Mouse (Mus musculus): ENCODE results near the gene Sec24a. TPM values are rescaled to one million over a fixed set of nuclear protein-coding genes. Genes with fewer than 3 reads are reported as not detected.
"Not testable (repeated sequence)": the region's sequence is repeated elsewhere in the genome, so short reads cannot be mapped to it uniquely, and the experiment has no call there.

Sec24a gene
- polyA plus RNA-seq, 1 experiment from 2014 or later, result 22.8 TPM

- Histone ChIP-seq H3K9me3 (ENCODE audit: control insufficient read depth, low read length) (no peaks in the 10 kb centered on the region), H3K27ac (ENCODE audit: low read depth, low read length) (no peak overlapping the region), H3K36me3 (ENCODE audit: control insufficient read depth, insufficient read depth, low read length) (peaks cover 20% of the 10 kb centered on the region), H3K4me1 (ENCODE audit: control insufficient read depth, insufficient read depth, low read length) (no peaks in the 10 kb centered on the region), H3K4me2 (ENCODE audit: low read depth, low read length) (no peak overlapping the region), H3K4me3 (ENCODE audit: low read depth, low read length) (no peak overlapping the region), H3K9ac (replicated peaks; ENCODE audit: low read depth, low read length) (no peak overlapping the region), H3K27me3 (ENCODE audit: control insufficient read depth, insufficient read depth, low read length) (no peaks in the 10 kb centered on the region)
- ATAC-seq (ENCODE audit: low read depth), result no peak
- WGBS, result 93% methylated on average over 7 of the region's 7 CpGs
Measured at GRCm38 (mm10) chr11:51790662-51791061, 27.2 kb upstream of the Sec24a start.

GRCm38 (mm10) chr11:51789735-51790134 is 26.3 kb upstream of the Sec24a start:
- H3K4me3 ChIP-seq (ENCODE audit: low read depth, low read length); H3K9ac ChIP-seq (replicated peaks; ENCODE audit: low read depth, low read length); H3K4me1 ChIP-seq (ENCODE audit: control insufficient read depth, insufficient read depth, low read length); H3K27me3 ChIP-seq (ENCODE audit: control insufficient read depth, insufficient read depth, low read length); H3K4me2 ChIP-seq (ENCODE audit: low read depth, low read length); ATAC-seq (ENCODE audit: low read depth); H3K9me3 ChIP-seq (ENCODE audit: control insufficient read depth, low read length); H3K27ac ChIP-seq (ENCODE audit: low read depth, low read length): not testable (repeated sequence)
- WGBS, result 84% methylated on average over 4 of the region's 4 CpGs
- peaks cover 20% of the 10 kb centered on the region for H3K36me3 ChIP-seq (ENCODE audit: control insufficient read depth, insufficient read depth, low read length)

GRCm38 (mm10) chr11:51785926-51786325 is 22.5 kb upstream of the Sec24a start:
- WGBS, result 93% methylated on average over 6 of the region's 6 CpGs
- H3K27me3 ChIP-seq (ENCODE audit: control insufficient read depth, insufficient read depth, low read length), result no peaks in the 10 kb centered on the region
- no peak overlapping the region for H3K9ac ChIP-seq (replicated peaks; ENCODE audit: low read depth, low read length)
- H3K36me3 ChIP-seq (ENCODE audit: control insufficient read depth, insufficient read depth, low read length), result peaks cover 31% of the 10 kb centered on the region
- H3K4me1 ChIP-seq (ENCODE audit: control insufficient read depth, insufficient read depth, low read length), result no peaks in the 10 kb centered on the region
- H3K4me2 ChIP-seq (ENCODE audit: low read depth, low read length), result no peak overlapping the region
- H3K9me3 ChIP-seq (ENCODE audit: control insufficient read depth, low read length), result no peaks in the 10 kb centered on the region
- no peak for ATAC-seq (ENCODE audit: low read depth)
- H3K27ac ChIP-seq (ENCODE audit: low read depth, low read length), result no peak overlapping the region
- H3K4me3 ChIP-seq (ENCODE audit: low read depth, low read length), result no peak overlapping the region

- H3K4me3 ChIP-seq (ENCODE audit: low read depth, low read length), result no peak overlapping the region
- H3K27ac ChIP-seq (ENCODE audit: low read depth, low read length), result no peak overlapping the region
- WGBS, result 93% methylated on average over 6 of the region's 6 CpGs
- no peak overlapping the region for H3K4me2 ChIP-seq (ENCODE audit: low read depth, low read length)
- H3K9ac ChIP-seq (replicated peaks; ENCODE audit: low read depth, low read length), result no peak overlapping the region
- H3K27me3 ChIP-seq (ENCODE audit: control insufficient read depth, insufficient read depth, low read length), result no peaks in the 10 kb centered on the region
- no peak for ATAC-seq (ENCODE audit: low read depth)
- H3K4me1 ChIP-seq (ENCODE audit: control insufficient read depth, insufficient read depth, low read length), result no peaks in the 10 kb centered on the region
- H3K9me3 ChIP-seq (ENCODE audit: control insufficient read depth, low read length), result no peaks in the 10 kb centered on the region
- peaks cover 29% of the 10 kb centered on the region; the same call in 1 of the 2 replicates for H3K36me3 ChIP-seq (ENCODE audit: control insufficient read depth, insufficient read depth, low read length)
Measured at GRCm38 (mm10) chr11:51782721-51783120, 19.3 kb upstream of the Sec24a start.

- ATAC-seq (ENCODE audit: low read depth), result no peak
- WGBS, result 93% methylated on average over 9 of the region's 9 CpGs
- Histone ChIP-seq H3K36me3 (ENCODE audit: control insufficient read depth, insufficient read depth, low read length) (peaks cover 29% of the 10 kb centered on the region; the same call in 1 of the 2 replicates), H3K27ac (ENCODE audit: low read depth, low read length) (no peak overlapping the region), H3K4me3 (ENCODE audit: low read depth, low read length) (no peak overlapping the region), H3K9ac (replicated peaks; ENCODE audit: low read depth, low read length) (no peak overlapping the region), H3K4me2 (ENCODE audit: low read depth, low read length) (no peak overlapping the region), H3K4me1 (ENCODE audit: control insufficient read depth, insufficient read depth, low read length) (no peaks in the 10 kb centered on the region), H3K9me3 (ENCODE audit: control insufficient read depth, low read length) (no peaks in the 10 kb centered on the region), H3K27me3 (ENCODE audit: control insufficient read depth, insufficient read depth, low read length) (no peaks in the 10 kb centered on the region)
Measured at GRCm38 (mm10) chr11:51780773-51781267, 17.4 kb upstream of the Sec24a start.

- Histone ChIP-seq H3K9ac (replicated peaks; ENCODE audit: low read depth, low read length) (no peak overlapping the region), H3K27me3 (ENCODE audit: control insufficient read depth, insufficient read depth, low read length) (no peaks in the 10 kb centered on the region), H3K4me1 (ENCODE audit: control insufficient read depth, insufficient read depth, low read length) (no peaks in the 10 kb centered on the region), H3K36me3 (ENCODE audit: control insufficient read depth, insufficient read depth, low read length) (peaks cover 16% of the 10 kb centered on the region; the same call in 1 of the 2 replicates), H3K4me2 (ENCODE audit: low read depth, low read length) (no peak overlapping the region), H3K27ac (ENCODE audit: low read depth, low read length) (no peak overlapping the region), H3K9me3 (ENCODE audit: control insufficient read depth, low read length) (no peaks in the 10 kb centered on the region), H3K4me3 (ENCODE audit: low read depth, low read length) (no peak overlapping the region)
- no peak for ATAC-seq (ENCODE audit: low read depth)
- 95% methylated on average over 5 of the region's 5 CpGs for WGBS
Measured at GRCm38 (mm10) chr11:51777478-51777877, 14.0 kb upstream of the Sec24a start.

GRCm38 (mm10) chr11:51775507-51775906 is 12.1 kb upstream of the Sec24a start:
- no peak for ATAC-seq (ENCODE audit: low read depth)
- WGBS, result 98% methylated on average over 3 of the region's 3 CpGs
- no peak overlapping the region for H3K4me3 ChIP-seq (ENCODE audit: low read depth, low read length)
- H3K4me1 ChIP-seq (ENCODE audit: control insufficient read depth, insufficient read depth, low read length), result no peaks in the 10 kb centered on the region
- H3K27ac ChIP-seq (ENCODE audit: low read depth, low read length), result no peak overlapping the region
- H3K9me3 ChIP-seq (ENCODE audit: control insufficient read depth, low read length), result no peaks in the 10 kb centered on the region
- H3K27me3 ChIP-seq (ENCODE audit: control insufficient read depth, insufficient read depth, low read length), result no peaks in the 10 kb centered on the region
- no peak overlapping the region for H3K4me2 ChIP-seq (ENCODE audit: low read depth, low read length)
- H3K9ac ChIP-seq (replicated peaks; ENCODE audit: low read depth, low read length), result no peak overlapping the region
- peaks cover 7% of the 10 kb centered on the region; the same call in 1 of the 2 replicates for H3K36me3 ChIP-seq (ENCODE audit: control insufficient read depth, insufficient read depth, low read length)

DNA sequence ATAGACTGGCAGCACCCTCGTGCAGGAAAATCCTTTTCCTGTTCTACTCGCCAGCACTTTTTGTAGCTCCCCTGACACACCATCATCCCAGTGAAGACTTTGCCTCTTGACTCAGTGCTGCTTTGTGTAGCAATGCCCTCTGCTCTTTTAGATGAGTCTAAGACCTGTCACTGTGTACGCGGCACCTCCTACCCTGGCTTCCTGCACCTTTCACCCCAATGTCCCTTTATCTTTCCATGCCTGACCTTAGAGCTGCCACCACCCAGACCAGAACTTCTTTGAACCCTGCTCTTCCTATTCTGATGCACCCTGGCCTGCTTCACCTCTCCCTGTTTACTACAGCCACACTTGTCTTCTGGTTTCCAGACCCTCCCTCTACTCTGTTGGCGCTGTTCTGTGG is 4.9 kb upstream of the Sec24a start:
- WGBS, result 79% methylated on average over 5 of the region's 5 CpGs
- Histone ChIP-seq H3K4me1 (ENCODE audit: control insufficient read depth, insufficient read depth, low read length) (peaks cover 7% of the 10 kb centered on the region; the same call in 1 of the 2 replicates), H3K9me3 (ENCODE audit: control insufficient read depth, low read length) (no peaks in the 10 kb centered on the region), H3K27ac (ENCODE audit: low read depth, low read length) (no peak overlapping the region), H3K9ac (replicated peaks; ENCODE audit: low read depth, low read length) (no peak overlapping the region), H3K27me3 (ENCODE audit: control insufficient read depth, insufficient read depth, low read length) (no peaks in the 10 kb centered on the region), H3K36me3 (ENCODE audit: control insufficient read depth, insufficient read depth, low read length) (no peaks in the 10 kb centered on the region), H3K4me2 (ENCODE audit: low read depth, low read length) (no peak overlapping the region), H3K4me3 (ENCODE audit: low read depth, low read length) (no peak overlapping the region)
- ATAC-seq (ENCODE audit: low read depth), result no peak

GRCm38 (mm10) chr11:51767579-51768220 is 4.3 kb upstream of the Sec24a start:
- H3K27ac ChIP-seq (ENCODE audit: low read depth, low read length), result no peak overlapping the region
- no peaks in the 10 kb centered on the region for H3K36me3 ChIP-seq (ENCODE audit: control insufficient read depth, insufficient read depth, low read length)
- 86% methylated on average over 8 of the region's 8 CpGs for WGBS
- H3K27me3 ChIP-seq (ENCODE audit: control insufficient read depth, insufficient read depth, low read length), result no peaks in the 10 kb centered on the region
- no peak overlapping the region for H3K4me2 ChIP-seq (ENCODE audit: low read depth, low read length)
- H3K4me1 ChIP-seq (ENCODE audit: control insufficient read depth, insufficient read depth, low read length), result peaks cover 12% of the 10 kb centered on the region; the same call in 1 of the 2 replicates
- no peak overlapping the region for H3K4me3 ChIP-seq (ENCODE audit: low read depth, low read length)
- no peaks in the 10 kb centered on the region for H3K9me3 ChIP-seq (ENCODE audit: control insufficient read depth, low read length)
- no peak for ATAC-seq (ENCODE audit: low read depth)
- no peak overlapping the region for H3K9ac ChIP-seq (replicated peaks; ENCODE audit: low read depth, low read length)
